Mouse (Mus musculus): Measurements from ENCODE around the gene Uggt2. TPM values are rescaled to one million over a fixed set of nuclear protein-coding genes. Genes with fewer than 3 reads are reported as not detected.
A peak's percentile ranks its signal among the peaks of the same experiment; 100 is the strongest.

Uggt2 gene
- polyA plus RNA-seq, 1 experiment from 2014 or later: 7.3 TPM

GRCm38 (mm10) chr14:118948841-118949240 lies 150.4 kb downstream of the Uggt2 start:
- no peak overlapping the region for H3K9ac ChIP-seq (ENCODE audit: low read length)
- H3K27me3 ChIP-seq (replicated peaks; ENCODE audit: control insufficient read depth, insufficient read depth, low read length): no peaks in the 10 kb centered on the region
- H3K4me3 ChIP-seq (ENCODE audit: low read depth, low read length): no peak overlapping the region
- H3K4me1 ChIP-seq (ENCODE audit: control insufficient read depth, insufficient read depth, low read length): no peaks in the 10 kb centered on the region
- no peak overlapping the region for H3K4me2 ChIP-seq (ENCODE audit: low read length)
- no peak overlapping the region for H3K27ac ChIP-seq (ENCODE audit: low read depth, low read length)
- no peak for DNase-seq (ENCODE audit: low spot score)
- no peaks in the 10 kb centered on the region for H3K9me3 ChIP-seq (replicated peaks; ENCODE audit: control insufficient read depth, low read length)
- ATAC-seq: no peak
- WGBS: 96% methylated on average over 1 of the region's 1 CpGs
- H3K36me3 ChIP-seq (ENCODE audit: control insufficient read depth, insufficient read depth, low read length): no peaks in the 10 kb centered on the region

GRCm38 (mm10) chr14:118944702-118945101 lies 154.5 kb downstream of the Uggt2 start:
- DNase-seq (ENCODE audit: low spot score): no peak
- no peaks in the 10 kb centered on the region for H3K27me3 ChIP-seq (replicated peaks; ENCODE audit: control insufficient read depth, insufficient read depth, low read length)
- no peak for ATAC-seq
- no peak overlapping the region for H3K4me2 ChIP-seq (ENCODE audit: low read length)
- no peak overlapping the region for H3K9ac ChIP-seq (ENCODE audit: low read length)
- H3K27ac ChIP-seq (ENCODE audit: low read depth, low read length): no peak overlapping the region
- no peaks in the 10 kb centered on the region for H3K4me1 ChIP-seq (ENCODE audit: control insufficient read depth, insufficient read depth, low read length)
- H3K36me3 ChIP-seq (ENCODE audit: control insufficient read depth, insufficient read depth, low read length): no peaks in the 10 kb centered on the region
- no peaks in the 10 kb centered on the region for H3K9me3 ChIP-seq (replicated peaks; ENCODE audit: control insufficient read depth, low read length)
- no peak overlapping the region for H3K4me3 ChIP-seq (ENCODE audit: low read depth, low read length)
- 90% methylated on average over 2 of the region's 2 CpGs for WGBS

GRCm38 (mm10) chr14:118942076-118942475 lies 157.2 kb downstream of the Uggt2 start:
- ATAC-seq (no peak), DNase-seq (ENCODE audit: low spot score) (no peak)
- Histone ChIP-seq H3K27ac (ENCODE audit: low read depth, low read length) (no peak overlapping the region), H3K9ac (ENCODE audit: low read length) (no peak overlapping the region), H3K4me3 (ENCODE audit: low read depth, low read length) (no peak overlapping the region), H3K4me2 (ENCODE audit: low read length) (no peak overlapping the region), H3K36me3 (ENCODE audit: control insufficient read depth, insufficient read depth, low read length) (no peaks in the 10 kb centered on the region), H3K4me1 (ENCODE audit: control insufficient read depth, insufficient read depth, low read length) (peaks cover 9% of the 10 kb centered on the region), H3K27me3 (replicated peaks; ENCODE audit: control insufficient read depth, insufficient read depth, low read length) (no peaks in the 10 kb centered on the region), H3K9me3 (replicated peaks; ENCODE audit: control insufficient read depth, low read length) (no peaks in the 10 kb centered on the region)
- 38% methylated on average over 12 of the region's 12 CpGs for WGBS

GRCm38 (mm10) chr14:118940796-118941495 lies 158.3 kb downstream of the Uggt2 start:
- peaks cover 9% of the 10 kb centered on the region for H3K4me1 ChIP-seq (ENCODE audit: control insufficient read depth, insufficient read depth, low read length)
- no peaks in the 10 kb centered on the region for H3K9me3 ChIP-seq (replicated peaks; ENCODE audit: control insufficient read depth, low read length)
- WGBS: 73% methylated on average over 4 of the region's 4 CpGs
- H3K4me3 ChIP-seq (ENCODE audit: low read depth, low read length): no peak overlapping the region
- 0 out of 2 replicates have a peak overlapping the region, but pooled peaks have one; percentile 6 for H3K9ac ChIP-seq (ENCODE audit: low read length)
- no peak overlapping the region for H3K27ac ChIP-seq (ENCODE audit: low read depth, low read length)
- DNase-seq (ENCODE audit: low spot score) (no peak), ATAC-seq (no peak)
- H3K4me2 ChIP-seq (ENCODE audit: low read length): no peak overlapping the region
- no peaks in the 10 kb centered on the region for H3K27me3 ChIP-seq (replicated peaks; ENCODE audit: control insufficient read depth, insufficient read depth, low read length)
- H3K36me3 ChIP-seq (ENCODE audit: control insufficient read depth, insufficient read depth, low read length): no peaks in the 10 kb centered on the region

GRCm38 (mm10) chr14:118938551-118938950 lies 160.7 kb downstream of the Uggt2 start:
- DNase-seq (ENCODE audit: low spot score): peak; percentile 22
- Histone ChIP-seq H3K36me3 (ENCODE audit: control insufficient read depth, insufficient read depth, low read length) (no peaks in the 10 kb centered on the region), H3K4me2 (ENCODE audit: low read length) (peak overlapping the region; percentile 74), H3K4me1 (ENCODE audit: control insufficient read depth, insufficient read depth, low read length) (peaks cover 9% of the 10 kb centered on the region), H3K9me3 (replicated peaks; ENCODE audit: control insufficient read depth, low read length) (no peaks in the 10 kb centered on the region), H3K27me3 (replicated peaks; ENCODE audit: control insufficient read depth, insufficient read depth, low read length) (no peaks in the 10 kb centered on the region), H3K9ac (ENCODE audit: low read length) (peak overlapping the region; percentile 96), H3K4me3 (ENCODE audit: low read depth, low read length) (peak overlapping the region; percentile 97), H3K27ac (ENCODE audit: low read depth, low read length) (no peak overlapping the region)
- WGBS: 2% methylated on average over 7 of the region's 7 CpGs
- ATAC-seq: no peak

GRCm38 (mm10) chr14:118937533-118938492 lies 161.4 kb downstream of the Uggt2 start, which contains the start of gene Dnajc3:
Gene Dnajc3, plus strand, starts transcription at chr14:118937976.
- ATAC-seq: peak; percentile 100
- peaks cover 9% of the 10 kb centered on the region for H3K4me1 ChIP-seq (ENCODE audit: control insufficient read depth, insufficient read depth, low read length)
- under 1% methylated on average over 101 of the region's 124 CpGs for WGBS

GRCm38 (mm10) chr14:118936952-118937351 lies 162.3 kb downstream of the Uggt2 start:
- Histone ChIP-seq H3K4me1 (ENCODE audit: control insufficient read depth, insufficient read depth, low read length) (peaks cover 9% of the 10 kb centered on the region), H3K9ac (ENCODE audit: low read length) (peak overlapping the region; percentile 68), H3K36me3 (ENCODE audit: control insufficient read depth, insufficient read depth, low read length) (no peaks in the 10 kb centered on the region), H3K9me3 (replicated peaks; ENCODE audit: control insufficient read depth, low read length) (no peaks in the 10 kb centered on the region), H3K27ac (ENCODE audit: low read depth, low read length) (peak overlapping the region; percentile 82; the same call in 1 of the 2 replicates), H3K27me3 (replicated peaks; ENCODE audit: control insufficient read depth, insufficient read depth, low read length) (no peaks in the 10 kb centered on the region), H3K4me3 (ENCODE audit: low read depth, low read length) (peak overlapping the region; percentile 97), H3K4me2 (ENCODE audit: low read length) (peak overlapping the region; percentile 74)
- 45% methylated on average over 4 of the region's 4 CpGs for WGBS
- no peak for DNase-seq (ENCODE audit: low spot score)
- no peak; the same call in 1 of the 2 replicates for ATAC-seq

More at GRCm38 (mm10) chr14:118937533-118938492, 161.4 kb downstream of the Uggt2 start, which contains the start of gene Dnajc3:
- Histone ChIP-seq H3K36me3 (ENCODE audit: control insufficient read depth, insufficient read depth, low read length) (no peaks in the 10 kb centered on the region), H3K27ac (ENCODE audit: low read depth, low read length) (peak within 1 kb of the TSS; percentile 82), H3K9ac (ENCODE audit: low read length) (peak within 1 kb of the TSS; percentile 96), H3K4me3 (ENCODE audit: low read depth, low read length) (peak within 1 kb of the TSS; percentile 97), H3K27me3 (replicated peaks; ENCODE audit: control insufficient read depth, insufficient read depth, low read length) (no peaks in the 10 kb centered on the region), H3K9me3 (replicated peaks; ENCODE audit: control insufficient read depth, low read length) (no peaks in the 10 kb centered on the region), H3K4me2 (ENCODE audit: low read length) (peak within 1 kb of the TSS; percentile 74)
- peak; percentile 99 for DNase-seq (ENCODE audit: low spot score)

GRCm38 (mm10) chr14:118936236-118936635 lies 163.0 kb downstream of the Uggt2 start:
- no peaks in the 10 kb centered on the region for H3K9me3 ChIP-seq (replicated peaks; ENCODE audit: control insufficient read depth, low read length)
- 60% methylated on average over 3 of the region's 3 CpGs for WGBS
- no peak for ATAC-seq
- no peak overlapping the region for H3K27ac ChIP-seq (ENCODE audit: low read depth, low read length)
- no peak overlapping the region for H3K4me2 ChIP-seq (ENCODE audit: low read length)
- no peaks in the 10 kb centered on the region for H3K36me3 ChIP-seq (ENCODE audit: control insufficient read depth, insufficient read depth, low read length)
- H3K4me1 ChIP-seq (ENCODE audit: control insufficient read depth, insufficient read depth, low read length): peaks cover 9% of the 10 kb centered on the region
- no peak overlapping the region for H3K9ac ChIP-seq (ENCODE audit: low read length)
- no peak for DNase-seq (ENCODE audit: low spot score)
- H3K4me3 ChIP-seq (ENCODE audit: low read depth, low read length): no peak overlapping the region
- no peaks in the 10 kb centered on the region for H3K27me3 ChIP-seq (replicated peaks; ENCODE audit: control insufficient read depth, insufficient read depth, low read length)
